Mouse (Mus musculus) midbrain, postnatal 0 days (tissue): ENCODE measurements around the gene Kdm7a. TPM values are rescaled to one million over a fixed set of nuclear protein-coding genes. Genes with fewer than 3 reads are reported as not detected.

Experiments used
- ATAC-seq: fragments of 200-750 bp; cut with Nextera tagmentation; 2 replicates; pipeline ENCODE4 v1.8.0; 2017; ENCODE audit warnings: moderate number of reproducible peaks, mild to moderate bottlenecking, moderate TSS enrichment, moderate library complexity; ENCODE audit not compliant: low FRiP score
- DNase-seq: peaks from one replicate; pipeline ENCODE4 v3.0.0-alpha.2; 2015; ENCODE audit warnings: low spot score
- H3K27ac ChIP-seq: fragments of 300-500 bp; sonication (generic); 2 replicates; pipeline ENCODE4 v1.5.1; 2014; ENCODE audit warnings: low read depth, mild to moderate bottlenecking, low read length, mixed read lengths
- H3K27me3 ChIP-seq: fragments of 300-500 bp; sonication (generic); 2 replicates; pipeline ENCODE4 v1.6.1; 2014; ENCODE audit warnings: low read length, control low read depth, mixed read lengths; ENCODE audit not compliant: insufficient read depth
- H3K36me3 ChIP-seq: fragments of 300-500 bp; sonication (generic); 2 replicates; pipeline ENCODE4 v1.6.1; 2014; ENCODE audit warnings: low read length, control low read depth, mixed read lengths; ENCODE audit not compliant: insufficient read depth
- H3K4me1 ChIP-seq: fragments of 300-500 bp; sonication (generic); 2 replicates; pipeline ENCODE4 v1.6.1; 2014; ENCODE audit warnings: mild to moderate bottlenecking, control low read depth, antibody characterized with exemption, low read length, mixed read lengths; ENCODE audit not compliant: insufficient read depth
- H3K4me2 ChIP-seq: fragments of 300-500 bp; sonication (generic); 2 replicates; pipeline ENCODE4 v1.6.1; 2014; ENCODE audit warnings: low read depth, mild to moderate bottlenecking, low read length, mixed read lengths; ENCODE audit not compliant: poor library complexity, severe bottlenecking
- H3K4me3 ChIP-seq: fragments of 300-500 bp; sonication (generic); 2 replicates; pipeline ENCODE4 v1.5.1; 2014; ENCODE audit warnings: low read depth, mild to moderate bottlenecking, low read length, moderate library complexity
- H3K9ac ChIP-seq: fragments of 300-500 bp; sonication (generic); replicated peaks from 2 replicates; pipeline ENCODE4 v1.6.1; 2014; ENCODE audit warnings: mild to moderate bottlenecking, low read length, moderate library complexity, mixed read lengths; ENCODE audit not compliant: poor library complexity, severe bottlenecking
- H3K9me3 ChIP-seq: fragments of 300-500 bp; sonication (generic); 2 replicates; pipeline ENCODE4 v1.6.1; 2016; ENCODE audit warnings: low read length, control low read depth
- CTCF ChIP-seq: IDR thresholded peaks from 2 replicates; pipeline ENCODE4 v1.5.1; 2016; ENCODE audit warnings: antibody characterized with exemption, mild to moderate bottlenecking
- WGBS: fragments of 180-500 bp; shearing (Covaris S2); extraction: QIAGEN DNeasy Blood & Tissue Kit; methylation state at CpG from one replicate; pipeline ENCODE4 v1.1.7; 2014; 5-methylcytosine and 5-hydroxymethylcytosine counted together
- polyA plus RNA-seq: library from polyadenylated mRNA; unstranded; fragments of >200 nt; fragmentation: Nextera tagmentation; extraction: Ambion mirVana; gene quantifications from 2 replicates; pipeline ENCODE4 v1.2.1, GENCODE M21; 2015
- total RNA-seq: library from RNA; depleted of rRNA; stranded (reverse); fragments of >200 nt; gene quantifications from 2 replicates; pipeline ENCODE4 v1.2.3, GENCODE M21; 2014; rRNA removed

Gene Kdm7a
- total and polyA plus RNA-seq, 2 experiments from 2014 or later, result 1.5 to 5.4 TPM

GRCm38 (mm10) chr6:39106812-39107211 is 99.8 kb downstream of the Kdm7a start:
- WGBS, result 59% methylated on average over 2 of the region's 2 CpGs
- H3K27ac ChIP-seq, result no peak overlapping the region
- H3K36me3 ChIP-seq, result no peaks in the 10 kb centered on the region
- no peak overlapping the region for H3K4me2 ChIP-seq
- ATAC-seq (no peak), DNase-seq (no peak)
- H3K9ac ChIP-seq, result no peak overlapping the region
- H3K4me3 ChIP-seq, result no peak overlapping the region
- no peaks in the 10 kb centered on the region for H3K4me1 ChIP-seq
- no peaks in the 10 kb centered on the region for H3K9me3 ChIP-seq
- TF ChIP-seq CTCF, result peak; percentile 45
- H3K27me3 ChIP-seq, result no peaks in the 10 kb centered on the region

GRCm38 (mm10) chr6:39104631-39105030 is 102.0 kb downstream of the Kdm7a start:
- H3K4me2 ChIP-seq, result no peak overlapping the region
- TF ChIP-seq CTCF, result no peak
- H3K36me3 ChIP-seq, result no peaks in the 10 kb centered on the region
- DNase-seq (no peak), ATAC-seq (no peak)
- no peak overlapping the region for H3K9ac ChIP-seq
- H3K27ac ChIP-seq, result no peak overlapping the region
- no peaks in the 10 kb centered on the region for H3K4me1 ChIP-seq
- 86% methylated on average over 4 of the region's 4 CpGs for WGBS
- H3K27me3 ChIP-seq, result no peaks in the 10 kb centered on the region
- H3K9me3 ChIP-seq, result no peaks in the 10 kb centered on the region
- no peak overlapping the region for H3K4me3 ChIP-seq

Other genes with a start within 250 kb of the Kdm7a start
- gene Parp12, start 88.4 kb downstream of the Kdm7a start, total RNA-seq, result 4.2 and 9.1 TPM in 2 replicates
- 2.8 and 3.1 TPM in 2 replicates for gene Parp12, start 88.4 kb downstream of the Kdm7a start, polyA plus RNA-seq
- 38.1 and 46.8 TPM in 2 replicates for gene Slc37a3, start 170.9 kb upstream of the Kdm7a start, total RNA-seq
- 54.6 and 55.4 TPM in 2 replicates for gene Slc37a3, start 170.9 kb upstream of the Kdm7a start, polyA plus RNA-seq
- 0.24 TPM in 1 of 2 replicates, not detected in the other for gene Rab19, start 174.4 kb upstream of the Kdm7a start, total RNA-seq
- 0.25 TPM in 1 of 2 replicates, not detected in the other for gene Rab19, start 174.4 kb upstream of the Kdm7a start, polyA plus RNA-seq
- 201 and 269 TPM in 2 replicates for gene Mkrn1, start 213.7 kb upstream of the Kdm7a start, total RNA-seq
- 232 and 238 TPM in 2 replicates for gene Mkrn1, start 213.7 kb upstream of the Kdm7a start, polyA plus RNA-seq